Comparison of ENCODE assay signal across 10 mouse cellular contexts in the genomic region with DNA sequence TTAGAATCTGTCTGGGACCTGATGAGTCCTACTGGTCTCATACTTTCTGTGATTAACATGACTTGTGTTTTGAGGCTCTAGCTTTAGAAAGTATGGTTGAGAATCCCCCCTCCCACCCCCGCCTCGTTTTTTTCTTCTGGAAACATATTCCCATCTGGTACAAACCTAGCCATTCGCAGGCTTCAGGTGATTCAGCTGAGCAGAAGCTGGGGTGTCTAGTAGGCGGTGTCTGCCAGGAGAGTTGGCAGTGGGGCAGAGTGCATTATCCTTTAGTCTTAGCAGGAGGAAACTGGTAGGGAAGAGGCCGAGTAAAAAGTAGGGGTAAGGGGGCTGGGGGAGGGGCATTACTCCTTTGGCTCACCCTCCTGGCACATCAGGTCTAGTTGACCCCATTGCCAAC. TPM values are rescaled to one million over a fixed set of nuclear protein-coding genes. Genes with fewer than 3 reads are reported as not detected.
A peak's percentile ranks its signal among the peaks of the same experiment; 100 is the strongest.
DNase-seq lines count a peak whose midpoint lies in the region; ATAC-seq and TF ChIP-seq lines count a peak whose summit lies in the region.
"Had no signal": no experiment of that assay in that cellular context is flagged by ENCODE, and none has a peak within 500 bp of the region (broad histone marks: within the 10 kb centered on the region; RNA-seq: fewer than 3 reads in every experiment).

No protein-coding gene starts in this region.

- TF ChIP-seq POLR2A in cerebellum, adult 2 months (IDR thresholded peaks at IDR 0.05; ENCODE audit: borderline replicate concordance, insufficient read depth, low read length): no peak
- TF ChIP-seq POLR2A in lung, adult 2 months (IDR thresholded peaks at IDR 0.05; ENCODE audit: borderline replicate concordance, extremely low read depth, low read depth, low read length): no peak
- TF ChIP-seq POLR2A in thymus, adult 2 months (IDR thresholded peaks at IDR 0.05; ENCODE audit: control insufficient read depth, extremely low read depth, insufficient read depth, low read length, poor library complexity): no peak

- peak in 1 of 2 experiments; percentile 46 for DNase-seq in cerebellum, adult 2 months
- DNase-seq in cerebellum, adult 11 months: no peak
- no peak for DNase-seq in lung, adult 2 months
- DNase-seq in adrenal gland, postnatal 25 days: no peak
- DNase-seq in thymus, adult 2 months: no peak

- WGBS in cerebellum, adult 2 months: 14% methylated on average over 5 of the region's 5 CpGs
- WGBS in lung, embryonic 16.5 days: 55% methylated on average over 5 of the region's 5 CpGs
- 57% methylated on average over 5 of the region's 5 CpGs for WGBS in lung, adult 2 months
- WGBS in limb, embryonic 13.5 days: 41% methylated on average over 5 of the region's 5 CpGs
- 48% methylated on average over 5 of the region's 5 CpGs for WGBS in stomach, embryonic 14.5 days
- WGBS in thymus, adult 2 months: 68% methylated on average over 5 of the region's 5 CpGs

- H3K4me2 ChIP-seq in lung, embryonic 16.5 days (ENCODE audit: low read depth, low read length): peak overlapping the region; percentile 99
- H3K4me2 ChIP-seq in limb, embryonic 13.5 days (replicated peaks): peak overlapping the region; percentile 98
- H3K4me2 ChIP-seq in stomach, embryonic 14.5 days (replicated peaks; ENCODE audit: low read depth, low read length): peak overlapping the region; percentile 99

- no peak overlapping the region for H3K9ac ChIP-seq in lung, embryonic 16.5 days (ENCODE audit: low read length)
- H3K9ac ChIP-seq in limb, embryonic 13.5 days: no peak overlapping the region
- no peak overlapping the region; the same call in 1 of the 2 replicates for H3K9ac ChIP-seq in stomach, embryonic 14.5 days (replicated peaks; ENCODE audit: low read depth, low read length)

- H3K27me3 ChIP-seq in cerebellum, adult 2 months (ENCODE audit: control insufficient read depth, insufficient read depth, low read length): no peaks in the 10 kb centered on the region
- H3K27me3 ChIP-seq in lung, embryonic 16.5 days (ENCODE audit: control insufficient read depth, insufficient read depth, low read depth, low read length): peaks cover 17% of the 10 kb centered on the region
- H3K27me3 ChIP-seq in limb, embryonic 13.5 days: peaks cover 51% of the 10 kb centered on the region
- peaks cover 5% of the 10 kb centered on the region; the same call in 1 of the 2 replicates for H3K27me3 ChIP-seq in stomach, embryonic 14.5 days (ENCODE audit: control insufficient read depth, insufficient read depth, low read length)
- peaks cover 11% of the 10 kb centered on the region; the same call in 1 of the 2 replicates for H3K27me3 ChIP-seq in thymus, adult 2 months (ENCODE audit: control insufficient read depth, insufficient read depth, low read length)

- TF ChIP-seq CTCF in cerebellum, adult 2 months (IDR thresholded peaks at IDR 0.05; ENCODE audit: borderline replicate concordance, insufficient read depth, low read depth, low read length): no peak
- no peak for TF ChIP-seq CTCF in lung, adult 2 months (IDR thresholded peaks at IDR 0.05; ENCODE audit: insufficient read depth, low read length)
- no peak for TF ChIP-seq CTCF in thymus, adult 2 months (IDR thresholded peaks at IDR 0.05; ENCODE audit: borderline replicate concordance, control insufficient read depth, extremely low read depth, insufficient read depth, low read length, poor library complexity)

- H3K27ac ChIP-seq in cerebellum, adult 2 months (ENCODE audit: insufficient read depth, low read length): no peak overlapping the region
- no peak overlapping the region for H3K27ac ChIP-seq in lung, embryonic 16.5 days (ENCODE audit: low read length)
- H3K27ac ChIP-seq in limb, embryonic 13.5 days: no peak overlapping the region
- no peak overlapping the region for H3K27ac ChIP-seq in stomach, embryonic 14.5 days (ENCODE audit: low read length)
- no peak overlapping the region for H3K27ac ChIP-seq in thymus, adult 2 months (ENCODE audit: control insufficient read depth, insufficient read depth, low read length)

- no peaks in the 10 kb centered on the region for H3K4me1 ChIP-seq in cerebellum, adult 2 months (ENCODE audit: control insufficient read depth, insufficient read depth, low read length)
- peaks cover 16% of the 10 kb centered on the region for H3K4me1 ChIP-seq in lung, embryonic 16.5 days (replicated peaks; ENCODE audit: control insufficient read depth, insufficient read depth, low read length)
- H3K4me1 ChIP-seq in lung, adult 2 months (ENCODE audit: control insufficient read depth, insufficient read depth, low read length): peaks cover 5% of the 10 kb centered on the region; the same call in 1 of the 2 replicates
- H3K4me1 ChIP-seq in limb, embryonic 13.5 days: peaks cover 10% of the 10 kb centered on the region
- H3K4me1 ChIP-seq in stomach, embryonic 14.5 days (ENCODE audit: control insufficient read depth, insufficient read depth, low read length): peaks cover 5% of the 10 kb centered on the region; the same call in 1 of the 2 replicates
- H3K4me1 ChIP-seq in thymus, adult 2 months (replicated peaks; ENCODE audit: control insufficient read depth, insufficient read depth, low read length): peaks cover 16% of the 10 kb centered on the region

- H3K9me3 ChIP-seq in lung, embryonic 16.5 days (ENCODE audit: control insufficient read depth, low read length): no peaks in the 10 kb centered on the region
- H3K9me3 ChIP-seq in limb, embryonic 13.5 days: no peaks in the 10 kb centered on the region
- H3K9me3 ChIP-seq in stomach, embryonic 14.5 days (ENCODE audit: control insufficient read depth, low read depth, low read length): no peaks in the 10 kb centered on the region

- H3K36me3 ChIP-seq in lung, embryonic 16.5 days (ENCODE audit: control insufficient read depth, insufficient read depth, low read length): peaks cover 4% of the 10 kb centered on the region; the same call in 1 of the 2 replicates
- H3K36me3 ChIP-seq in limb, embryonic 13.5 days: peaks cover 6% of the 10 kb centered on the region
- no peaks in the 10 kb centered on the region; the same call in 1 of the 2 replicates for H3K36me3 ChIP-seq in stomach, embryonic 14.5 days (ENCODE audit: control insufficient read depth, insufficient read depth, low read length)
- no peaks in the 10 kb centered on the region for H3K36me3 ChIP-seq in thymus, adult 2 months (ENCODE audit: control insufficient read depth, insufficient read depth, low read length)

- no peak for ATAC-seq in lung, embryonic 16.5 days (ENCODE audit: low read depth)
- no peak for ATAC-seq in limb, embryonic 13.5 days (ENCODE audit: low FRiP score, low read depth)
- no peak for ATAC-seq in stomach, embryonic 14.5 days (ENCODE audit: insufficient number of reproducible peaks, insufficient read depth, low FRiP score, low read depth)

- H3K4me3 ChIP-seq in cerebellum, adult 2 months (replicated peaks; ENCODE audit: insufficient read depth, low read depth, low read length): peak overlapping the region; percentile 64
- H3K4me3 ChIP-seq in lung, embryonic 16.5 days (ENCODE audit: low read length): peak overlapping the region; percentile 65
- H3K4me3 ChIP-seq in lung, adult 2 months (replicated peaks; ENCODE audit: extremely low read depth, low read depth, low read length): no peak overlapping the region
- peak overlapping the region; percentile 66 for H3K4me3 ChIP-seq in limb, embryonic 13.5 days
- H3K4me3 ChIP-seq in stomach, embryonic 14.5 days (ENCODE audit: low read depth, low read length): peak overlapping the region; percentile 55
- no peak overlapping the region for H3K4me3 ChIP-seq in thymus, adult 2 months (ENCODE audit: control insufficient read depth, insufficient read depth, low read length)

RNA-seq across cellular contexts. Expression of a gene that starts 30.2 kb away (rescaled TPM):
- not detected in 2 replicates for polyA plus RNA-seq in cerebellum, adult 2 months (2012; rRNA removed)
- polyA plus RNA-seq in lung, embryonic 16.5 days (2015; fragmentation: Nextera tagmentation; extraction: Ambion mirVana): not detected in 2 replicates
- polyA plus RNA-seq in lung, adult 2 months (2012; rRNA removed): not detected in 2 replicates
- polyA plus RNA-seq in limb, embryonic 13.5 days (2015; fragmentation: Nextera tagmentation; extraction: Ambion mirVana): not detected in 2 replicates
- polyA plus RNA-seq in stomach, embryonic 14.5 days (2014; fragmentation: Nextera tagmentation; extraction: Ambion mirVana): not detected in 2 replicates
- total RNA-seq in adrenal gland, postnatal 25 days (2021): not detected in 2 replicates
- not detected in 2 replicates for polyA plus RNA-seq in thymus, adult 2 months (2012; rRNA removed)
- total RNA-seq: left cerebral cortex, postnatal 10 days had no signal
- polyA plus RNA-seq: erythroblast, embryonic 14.5 days had no signal

RNA-seq across cellular contexts. Expression of a gene that starts 44.5 kb away (rescaled TPM):
- polyA plus RNA-seq in cerebellum, adult 2 months (2012; rRNA removed): 7.7 and 8.1 TPM in 2 replicates
- 7.1 TPM in 2 replicates for polyA plus RNA-seq in lung, embryonic 16.5 days (2015; fragmentation: Nextera tagmentation; extraction: Ambion mirVana)
- polyA plus RNA-seq in lung, adult 2 months (2012; rRNA removed): 17.0 and 17.9 TPM in 2 replicates
- 8.5 and 9.0 TPM in 2 replicates for polyA plus RNA-seq in limb, embryonic 13.5 days (2015; fragmentation: Nextera tagmentation; extraction: Ambion mirVana)
- polyA plus RNA-seq in stomach, embryonic 14.5 days (2014; fragmentation: Nextera tagmentation; extraction: Ambion mirVana): 9.2 and 10.1 TPM in 2 replicates
- 6.1 and 6.2 TPM in 2 replicates for total RNA-seq in adrenal gland, postnatal 25 days (2021)
- 0.66 and 0.96 TPM in 2 replicates for polyA plus RNA-seq in thymus, adult 2 months (2012; rRNA removed)
- polyA plus RNA-seq: erythroblast, embryonic 14.5 days had no signal

Comparison
In these comparisons a context has a peak if more than half of its experiments do, and no peak if none do; other contexts are left out.
1. H3K4me3 ChIP-seq: peak in cerebellum, adult 2 months (single experiment), lung, embryonic 16.5 days (single experiment), limb, embryonic 13.5 days (single experiment) and stomach, embryonic 14.5 days (single experiment); none in lung, adult 2 months (single experiment) and thymus, adult 2 months (single experiment).
2. Peak in every context shown above with its lines, with median percentiles within 50 percentile points of each other: H3K4me2 ChIP-seq.